Comparison of ENCODE assay signal across 8 mouse cellular contexts in genomic region chr4:115063518-115064239, GRCm38 (mm10). TPM values are rescaled to one million over a fixed set of nuclear protein-coding genes. Genes with fewer than 3 reads are reported as not detected.
A peak's percentile ranks its signal among the peaks of the same experiment; 100 is the strongest.
DNase-seq lines count a peak whose midpoint lies in the region; ATAC-seq and TF ChIP-seq lines count a peak whose summit lies in the region.

No protein-coding gene starts in this region.

- no peaks in the 10 kb centered on the region for H3K36me3 ChIP-seq in kidney, embryonic 15.5 days
- H3K36me3 ChIP-seq in intestine, embryonic 14.5 days (ENCODE audit: control insufficient read depth, insufficient read depth, low read length) = no peaks in the 10 kb centered on the region
- H3K36me3 ChIP-seq in myocyte (ENCODE audit: control insufficient read depth, insufficient read depth) = no peaks in the 10 kb centered on the region

- no peak for DNase-seq in kidney, adult 8-10 months
- no peak for DNase-seq in intestine, embryonic 14.5 days (ENCODE audit: low spot score)
- no peak for DNase-seq in cerebellum, postnatal 14 days
- DNase-seq in gastrocnemius, postnatal 36 days = no peak
- DNase-seq in adrenal gland, postnatal 36 days = no peak

- no peaks in the 10 kb centered on the region for H3K9me3 ChIP-seq in kidney, embryonic 15.5 days (replicated peaks)
- H3K9me3 ChIP-seq in intestine, embryonic 14.5 days (ENCODE audit: control insufficient read depth, low read length) = no peaks in the 10 kb centered on the region

- no peaks in the 10 kb centered on the region for H3K79me2 ChIP-seq in myocyte (ENCODE audit: control insufficient read depth, insufficient read depth)

- TF ChIP-seq POLR2A in myocyte (IDR thresholded peaks at IDR 0.05; ENCODE audit: insufficient read length, low read depth) = no peak

- H3K4me3 ChIP-seq in kidney, embryonic 15.5 days (replicated peaks) = peak overlapping the region; percentile 58
- peak overlapping the region; percentile 50 for H3K4me3 ChIP-seq in intestine, embryonic 14.5 days (ENCODE audit: low read depth, low read length)
- no peak overlapping the region for H3K4me3 ChIP-seq in myocyte

- peak overlapping the region; percentile 28 for H3ac ChIP-seq in myocyte (ENCODE audit: control insufficient read depth, insufficient read length)

- H3K27me3 ChIP-seq in kidney, embryonic 15.5 days = peaks cover 91% of the 10 kb centered on the region
- peaks cover 85% of the 10 kb centered on the region for H3K27me3 ChIP-seq in intestine, embryonic 14.5 days (replicated peaks; ENCODE audit: control insufficient read depth, insufficient read depth, low read length)
- peaks cover 58% of the 10 kb centered on the region for H3K27me3 ChIP-seq in myocyte (ENCODE audit: control insufficient read depth, insufficient read depth, insufficient read length)

- no peak overlapping the region for H3K27ac ChIP-seq in kidney, embryonic 15.5 days
- no peak overlapping the region for H3K27ac ChIP-seq in intestine, embryonic 14.5 days (ENCODE audit: low read depth)

- H3K9ac ChIP-seq in kidney, embryonic 15.5 days = peak overlapping the region; percentile 55
- peak overlapping the region; percentile 27; the same call in 1 of the 2 replicates for H3K9ac ChIP-seq in intestine, embryonic 14.5 days (ENCODE audit: low read length)

- intact Hi-C loops in gastrocnemius, postnatal 36 days (cut with DNase I) = no loop called here

- 2% methylated on average over 31 of the region's 31 CpGs for WGBS in kidney, embryonic 15.5 days
- 2% methylated on average over 31 of the region's 31 CpGs for WGBS in intestine, embryonic 14.5 days

- peak overlapping the region; percentile 100 for H3K4me2 ChIP-seq in kidney, embryonic 15.5 days
- peak overlapping the region; percentile 94 for H3K4me2 ChIP-seq in intestine, embryonic 14.5 days (ENCODE audit: low read length)
- H3K4me2 ChIP-seq in myocyte (ENCODE audit: low read depth) = peak overlapping the region; percentile 50

- no peak for ATAC-seq in kidney, embryonic 15.5 days (replicated peaks; ENCODE audit: low FRiP score)
- ATAC-seq in common myeloid progenitor, adult 5-6 weeks (replicated peaks; ENCODE audit: low read depth, poor library complexity, severe bottlenecking) = peak; percentile 8; the same call in 1 of the 2 replicates
- peak; percentile 26; the same call in 1 of the 2 replicates for ATAC-seq in intestine, embryonic 14.5 days (replicated peaks; ENCODE audit: low FRiP score, low TSS enrichment, low read depth)

- H3K4me1 ChIP-seq in kidney, embryonic 15.5 days = peaks cover 18% of the 10 kb centered on the region
- H3K4me1 ChIP-seq in intestine, embryonic 14.5 days (replicated peaks; ENCODE audit: control insufficient read depth, insufficient read depth, low read length) = peaks cover 5% of the 10 kb centered on the region

TF ChIP-seq in myocyte, 11 proteins besides CTCF, POLR2A, EP300 and RAD21:
- TF ChIP-seq USF1 (IDR thresholded peaks at IDR 0.05; ENCODE audit: low read depth) (no peak), MAX (IDR thresholded peaks at IDR 0.05; ENCODE audit: low read depth) (no peak), TCF3 (IDR thresholded peaks at IDR 0.05; ENCODE audit: insufficient read length, low read depth) (no peak), MYOD1 (IDR thresholded peaks at IDR 0.05; ENCODE audit: control insufficient read depth in 1 of 3, insufficient read length in 2 of 3, low read depth in 2 of 3) (no peak), MYOG (IDR thresholded peaks at IDR 0.05; ENCODE audit: control insufficient read depth in 1 of 3, insufficient read depth in 1 of 3, insufficient read length in 2 of 3, low read depth in 2 of 3) (no peak), REST (IDR thresholded peaks at IDR 0.05; ENCODE audit: insufficient read depth, insufficient read length) (no peak), E2F4 (IDR thresholded peaks at IDR 0.05; ENCODE audit: insufficient read depth) (no peak), POLR2AphosphoS2 (IDR thresholded peaks at IDR 0.05; ENCODE audit: insufficient read length, low read depth) (no peak), TCF12 (IDR thresholded peaks at IDR 0.05; ENCODE audit: insufficient read depth, poor library complexity, severe bottlenecking) (no peak), CEBPB (IDR thresholded peaks at IDR 0.05; ENCODE audit: insufficient read depth, poor library complexity, severe bottlenecking) (no peak), SRF (IDR thresholded peaks at IDR 0.05; ENCODE audit: control insufficient read depth, insufficient read length, low read depth) (no peak)

RNA-seq across cellular contexts. Expression of gene Tal1, which starts 7.5 kb away (rescaled TPM):
- polyA plus RNA-seq in kidney, embryonic 15.5 days (2015; fragmentation: Nextera tagmentation; extraction: Ambion mirVana) = 1.1 and 1.4 TPM in 2 replicates
- total RNA-seq in common myeloid progenitor, adult 5-6 weeks (2017) = 38.4 and 47.6 TPM in 2 replicates
- 0.96 and 1.1 TPM in 2 replicates for polyA plus RNA-seq in intestine, embryonic 14.5 days (2014; fragmentation: Nextera tagmentation; extraction: Ambion mirVana)
- polyA plus RNA-seq in myocyte (2012; fragmentation: generic; extraction: Trizol) = not detected
- total RNA-seq in gastrocnemius, postnatal 36 days (2021) = 1 to 10 TPM; 1.2 TPM
- 1 to 10 TPM; 2.1 to 2.4 TPM for total RNA-seq in adrenal gland, postnatal 36 days (2021)

RNA-seq across cellular contexts. Expression of gene Pdzk1ip1, which starts 24.8 kb away (rescaled TPM):
- 161 and 191 TPM in 2 replicates for polyA plus RNA-seq in kidney, embryonic 15.5 days (2015; fragmentation: Nextera tagmentation; extraction: Ambion mirVana)
- 9.3 and 13.0 TPM in 2 replicates for total RNA-seq in common myeloid progenitor, adult 5-6 weeks (2017)
- polyA plus RNA-seq in intestine, embryonic 14.5 days (2014; fragmentation: Nextera tagmentation; extraction: Ambion mirVana) = 41.8 and 50.5 TPM in 2 replicates
- polyA plus RNA-seq in myocyte (2012; fragmentation: generic; extraction: Trizol) = 0.30 TPM
- total RNA-seq in gastrocnemius, postnatal 36 days (2021) = not detected
- not detected for total RNA-seq in adrenal gland, postnatal 36 days (2021)

Comparison
In these comparisons a context has a peak if more than half of its experiments do, and no peak if none do; other contexts are left out.
1. H3K4me2 ChIP-seq: peak in every context shown above with its lines; median percentile 100 in kidney, embryonic 15.5 days; 94 in intestine, embryonic 14.5 days; 50 in myocyte.
2. RNA of gene Tal1, which starts 7.5 kb away (total RNA-seq): 38.4 to 47.6 TPM in common myeloid progenitor, adult 5-6 weeks; 2.1 to 2.4 TPM in adrenal gland, postnatal 36 days and 1.2 TPM in gastrocnemius, postnatal 36 days; every median in the first group is over 10 times any median in the second.